Mouse (Mus musculus) limb, embryonic 11.5 days (tissue): ENCODE measurements at regions not wholly inside any gene's neighbourhood (a gene's known extent, or its start where the extent isn't known, plus 50 kb on each side); places are given as distances from the start of the nearest gene placed in this dataset.

Experiments used
- ATAC-seq: fragments of 200-750 bp; cut with Nextera tagmentation; 2 replicates; pipeline ENCODE4 v1.8.0; 2017; ENCODE audit warnings: low read depth; ENCODE audit not compliant: insufficient number of reproducible peaks, low FRiP score, low TSS enrichment
- DNase-seq: peaks from one replicate; pipeline ENCODE4 v3.0.0-alpha.2; 2015; ENCODE audit warnings: low spot score
- H3K27ac ChIP-seq: fragments of 300-500 bp; sonication (generic); replicated peaks from 2 replicates; pipeline ENCODE4 v1.5.1; 2014; ENCODE audit warnings: low read depth, mild to moderate bottlenecking, low read length
- H3K27me3 ChIP-seq: fragments of 300-500 bp; sonication (generic); 2 replicates; pipeline ENCODE4 v1.6.1; 2014; ENCODE audit warnings: mild to moderate bottlenecking, low read length, mixed read lengths; ENCODE audit not compliant: control insufficient read depth, insufficient read depth
- H3K36me3 ChIP-seq: fragments of 300-500 bp; sonication (generic); 2 replicates; pipeline ENCODE4 v1.6.1; 2014; ENCODE audit warnings: mild to moderate bottlenecking, low read length, moderate library complexity, mixed read lengths; ENCODE audit not compliant: control insufficient read depth, insufficient read depth
- H3K4me1 ChIP-seq: fragments of 300-500 bp; sonication (generic); 2 replicates; pipeline ENCODE4 v1.6.1; 2014; ENCODE audit warnings: low read length, mixed read lengths; ENCODE audit not compliant: control insufficient read depth, insufficient read depth
- H3K4me2 ChIP-seq: fragments of 300-500 bp; sonication (generic); 2 replicates; pipeline ENCODE4 v1.6.1; 2014; ENCODE audit warnings: low read depth, mild to moderate bottlenecking, moderate library complexity; ENCODE audit not compliant: severe bottlenecking
- H3K4me3 ChIP-seq: fragments of 300-500 bp; sonication (generic); 2 replicates; pipeline ENCODE4 v1.5.1; 2014; ENCODE audit warnings: low read depth, low read length
- H3K9ac ChIP-seq: fragments of 300-500 bp; sonication (generic); 2 replicates; pipeline ENCODE4 v1.6.1; 2014; ENCODE audit warnings: mild to moderate bottlenecking, low read length
- H3K9me3 ChIP-seq: fragments of 300-500 bp; sonication (generic); 2 replicates; pipeline ENCODE4 v1.6.1; 2016; ENCODE audit warnings: low read length; ENCODE audit not compliant: control insufficient read depth
- WGBS: fragments of 180-500 bp; shearing (Covaris S2); extraction: QIAGEN DNeasy Blood & Tissue Kit; methylation state at CpG from one replicate; pipeline ENCODE4 v1.1.7; 2014; 5-methylcytosine and 5-hydroxymethylcytosine counted together

- Histone ChIP-seq H3K4me1 (no peaks in the 10 kb centered on the region), H3K9ac (no peak overlapping the region), H3K9me3 (no peaks in the 10 kb centered on the region), H3K27ac (no peak overlapping the region), H3K4me2 (no peak overlapping the region), H3K27me3 (no peaks in the 10 kb centered on the region), H3K36me3 (no peaks in the 10 kb centered on the region), H3K4me3 (no peak overlapping the region)
- 87% methylated on average over 5 of the region's 5 CpGs for WGBS
- no peak for DNase-seq
- ATAC-seq, result no peak
These were observed 72.5 kb upstream of the Ccdc122 start for GRCm38 (mm10) chr14:76964046-76964445.

GRCm38 (mm10) chr14:76958875-76959274 is 77.7 kb upstream of the Ccdc122 start:
- Histone ChIP-seq H3K27ac (no peak overlapping the region), H3K4me1 (no peaks in the 10 kb centered on the region), H3K4me2 (no peak overlapping the region), H3K27me3 (no peaks in the 10 kb centered on the region), H3K9ac (no peak overlapping the region), H3K36me3 (no peaks in the 10 kb centered on the region), H3K4me3 (no peak overlapping the region), H3K9me3 (no peaks in the 10 kb centered on the region)
- 79% methylated on average over 10 of the region's 10 CpGs for WGBS
- DNase-seq (no peak), ATAC-seq (no peak)

GRCm38 (mm10) chr14:76957136-76957535 is 79.4 kb upstream of the Ccdc122 start:
- H3K27ac ChIP-seq, result no peak overlapping the region
- 67% methylated on average over 2 of the region's 2 CpGs for WGBS
- no peaks in the 10 kb centered on the region for H3K27me3 ChIP-seq
- H3K9me3 ChIP-seq, result no peaks in the 10 kb centered on the region
- ATAC-seq (no peak), DNase-seq (no peak)
- no peak overlapping the region for H3K4me2 ChIP-seq
- no peaks in the 10 kb centered on the region for H3K36me3 ChIP-seq
- no peaks in the 10 kb centered on the region for H3K4me1 ChIP-seq
- no peak overlapping the region for H3K4me3 ChIP-seq
- no peak overlapping the region for H3K9ac ChIP-seq

GRCm38 (mm10) chr14:76953171-76953570 is 83.4 kb upstream of the Ccdc122 start:
- Histone ChIP-seq H3K9ac (no peak overlapping the region), H3K36me3 (no peaks in the 10 kb centered on the region), H3K4me1 (peaks cover 6% of the 10 kb centered on the region), H3K27ac (no peak overlapping the region), H3K4me2 (no peak overlapping the region), H3K9me3 (no peaks in the 10 kb centered on the region), H3K4me3 (no peak overlapping the region), H3K27me3 (no peaks in the 10 kb centered on the region)
- DNase-seq (no peak), ATAC-seq (no peak)
- 98% methylated on average over 2 of the region's 2 CpGs for WGBS

- no peak for DNase-seq
- no peaks in the 10 kb centered on the region for H3K9me3 ChIP-seq
- no peak overlapping the region for H3K4me3 ChIP-seq
- peaks cover 6% of the 10 kb centered on the region for H3K4me1 ChIP-seq
- H3K36me3 ChIP-seq, result no peaks in the 10 kb centered on the region
- no peak overlapping the region for H3K27ac ChIP-seq
- H3K27me3 ChIP-seq, result no peaks in the 10 kb centered on the region
- no peak overlapping the region for H3K4me2 ChIP-seq
- WGBS, result 78% methylated on average over 4 of the region's 4 CpGs
- H3K9ac ChIP-seq, result no peak overlapping the region
- no peak for ATAC-seq
These were observed 85.1 kb upstream of the Ccdc122 start for GRCm38 (mm10) chr14:76951450-76951849.

GRCm38 (mm10) chr14:76949388-76949787 is 87.2 kb upstream of the Ccdc122 start:
- Histone ChIP-seq H3K27me3 (no peaks in the 10 kb centered on the region), H3K9ac (no peak overlapping the region), H3K4me1 (peaks cover 6% of the 10 kb centered on the region), H3K4me2 (no peak overlapping the region), H3K4me3 (no peak overlapping the region), H3K9me3 (no peaks in the 10 kb centered on the region), H3K27ac (no peak overlapping the region), H3K36me3 (no peaks in the 10 kb centered on the region)
- no peak for DNase-seq
- no peak for ATAC-seq
- WGBS, result 70% methylated on average over 3 of the region's 3 CpGs

- H3K4me2 ChIP-seq, result no peak overlapping the region
- H3K27me3 ChIP-seq, result no peaks in the 10 kb centered on the region
- no peak overlapping the region for H3K4me3 ChIP-seq
- H3K4me1 ChIP-seq, result peaks cover 6% of the 10 kb centered on the region
- no peak overlapping the region for H3K9ac ChIP-seq
- H3K9me3 ChIP-seq, result no peaks in the 10 kb centered on the region
- ATAC-seq (no peak), DNase-seq (no peak)
- no peaks in the 10 kb centered on the region for H3K36me3 ChIP-seq
- WGBS, result 24% methylated on average over 3 of the region's 3 CpGs
- H3K27ac ChIP-seq, result no peak overlapping the region
These were observed 87.6 kb upstream of the Ccdc122 start for GRCm38 (mm10) chr14:76948948-76949347.

- H3K4me1 ChIP-seq, result peaks cover 6% of the 10 kb centered on the region
- H3K27me3 ChIP-seq, result no peaks in the 10 kb centered on the region
- no peak for DNase-seq
- no peaks in the 10 kb centered on the region for H3K9me3 ChIP-seq
- H3K4me2 ChIP-seq, result no peak overlapping the region
- H3K9ac ChIP-seq, result no peak overlapping the region
- ATAC-seq, result no peak
- no peak overlapping the region for H3K4me3 ChIP-seq
- 84% methylated on average over 6 of the region's 6 CpGs for WGBS
- no peak overlapping the region for H3K27ac ChIP-seq
- H3K36me3 ChIP-seq, result no peaks in the 10 kb centered on the region
These were observed 88.1 kb upstream of the Ccdc122 start for GRCm38 (mm10) chr14:76948481-76948880.

GRCm38 (mm10) chr14:76947148-76947547 is 89.4 kb upstream of the Ccdc122 start:
- H3K27ac ChIP-seq, result no peak overlapping the region
- 68% methylated on average over 3 of the region's 3 CpGs for WGBS

More at GRCm38 (mm10) chr14:76947148-76947547, 89.4 kb upstream of the Ccdc122 start:
- no peak overlapping the region for H3K4me3 ChIP-seq
- H3K9ac ChIP-seq, result no peak overlapping the region
- no peaks in the 10 kb centered on the region for H3K27me3 ChIP-seq
- no peaks in the 10 kb centered on the region for H3K36me3 ChIP-seq
- no peak overlapping the region for H3K4me2 ChIP-seq
- ATAC-seq, result no peak
- no peaks in the 10 kb centered on the region for H3K9me3 ChIP-seq
- DNase-seq, result no peak
- H3K4me1 ChIP-seq, result peaks cover 6% of the 10 kb centered on the region
